Mouse (Mus musculus) embryonic fibroblast, embryonic 13.5 days (primary cell): ENCODE data around the gene Dnaja3.

ENCODE experiments used
- CTCF ChIP-seq: IDR thresholded peaks from 2 replicates; pipeline ENCODE4 v1.5.1; 2011; ENCODE audit warnings: mild to moderate bottlenecking, control low read depth, low read length, moderate library complexity, borderline replicate concordance; ENCODE audit not compliant: insufficient read depth
- POLR2A ChIP-seq: IDR thresholded peaks from 2 replicates; pipeline ENCODE4 v1.6.1; 2011; ENCODE audit warnings: low read depth, mild to moderate bottlenecking, control low read depth, low read length, moderate library complexity

GRCm38 (mm10) chr16:4705541-4705940 is 65.8 kb downstream of the Dnaja3 start:
- no peak for TF ChIP-seq POLR2A
- no peak for TF ChIP-seq CTCF
